9 mouse cellular contexts compared by ENCODE assay signal in genomic region chr8:84981644-84982498, GRCm38 (mm10). TPM values are rescaled to one million over a fixed set of nuclear protein-coding genes. Genes with fewer than 3 reads are reported as not detected.
A peak's percentile ranks its signal among the peaks of the same experiment; 100 is the strongest.
DNase-seq lines count a peak whose midpoint lies in the region; ATAC-seq lines count a peak whose summit lies in the region.
"Had no signal": no experiment of that assay in that cellular context is flagged by ENCODE, and none has a peak within 500 bp of the region (broad histone marks: within the 10 kb centered on the region; RNA-seq: fewer than 3 reads in every experiment).

No protein-coding gene starts in this region.

- peak overlapping the region; percentile 39; the same call in 1 of the 2 replicates for H3K27ac ChIP-seq in brown adipose tissue, adult 24 weeks (replicated peaks; ENCODE audit: low read depth, low read length)
- peak overlapping the region; percentile 87 for H3K27ac ChIP-seq in kidney, embryonic 16.5 days (ENCODE audit: low read length)
- peak overlapping the region; percentile 92 for H3K27ac ChIP-seq in macrophage
- H3K27ac ChIP-seq in midbrain, embryonic 15.5 days: no peak overlapping the region
- H3K27ac ChIP-seq: liver, embryonic 14.5 days had no signal

- no peak overlapping the region for H3K4me2 ChIP-seq in kidney, embryonic 16.5 days (replicated peaks; ENCODE audit: low read depth, low read length)
- H3K4me2 ChIP-seq in midbrain, embryonic 15.5 days: no peak overlapping the region

- H3K9ac ChIP-seq in kidney, embryonic 16.5 days (replicated peaks; ENCODE audit: low read length): peak overlapping the region; percentile 23; the same call in 1 of the 2 replicates
- H3K9ac ChIP-seq in midbrain, embryonic 15.5 days: no peak overlapping the region

- WGBS in kidney, embryonic 16.5 days: 70% methylated on average over 15 of the region's 15 CpGs
- WGBS in macrophage (ENCODE audit: missing documents): 26% methylated on average over 15 of the region's 15 CpGs
- 87% methylated on average over 15 of the region's 15 CpGs for WGBS in midbrain, embryonic 15.5 days

- H3K36me3 ChIP-seq in kidney, embryonic 16.5 days (ENCODE audit: insufficient read depth, low read length): no peaks in the 10 kb centered on the region
- no peaks in the 10 kb centered on the region for H3K36me3 ChIP-seq in macrophage (ENCODE audit: inconsistent target)
- no peaks in the 10 kb centered on the region for H3K36me3 ChIP-seq in midbrain, embryonic 15.5 days (replicated peaks)

- H3K4me1 ChIP-seq in brown adipose tissue, adult 24 weeks (ENCODE audit: control insufficient read depth, insufficient read depth, insufficient read length, low read length): peaks cover 16% of the 10 kb centered on the region
- H3K4me1 ChIP-seq in kidney, embryonic 16.5 days (ENCODE audit: insufficient read depth, low read length): peaks cover 82% of the 10 kb centered on the region
- peaks cover 67% of the 10 kb centered on the region for H3K4me1 ChIP-seq in midbrain, embryonic 15.5 days

- H3K9me3 ChIP-seq in kidney, embryonic 16.5 days (ENCODE audit: low read length): no peaks in the 10 kb centered on the region
- H3K9me3 ChIP-seq in midbrain, embryonic 15.5 days: no peaks in the 10 kb centered on the region

- ATAC-seq in kidney, embryonic 16.5 days (ENCODE audit: low FRiP score, low TSS enrichment): no peak
- ATAC-seq in midbrain, embryonic 15.5 days (replicated peaks): no peak

- peak; percentile 79 for DNase-seq in layer of hippocampus, adult 9-11 months
- no peak for DNase-seq in layer of hippocampus, postnatal 25 days (ENCODE audit: extremely low spot score in 1 of 2, low spot score in 1 of 2)
- DNase-seq in adrenal gland, postnatal 25 days: no peak
- no peak for DNase-seq in cerebellum, adult 11 months

- H3K79me2 ChIP-seq in macrophage (ENCODE audit: inconsistent target): peaks cover 15% of the 10 kb centered on the region

- no peak overlapping the region for H3K4me3 ChIP-seq in brown adipose tissue, adult 24 weeks (ENCODE audit: insufficient read depth, low read depth, low read length)
- H3K4me3 ChIP-seq in kidney, embryonic 16.5 days (ENCODE audit: low read length): no peak overlapping the region
- H3K4me3 ChIP-seq in macrophage (ENCODE audit: inconsistent target): no peak overlapping the region
- H3K4me3 ChIP-seq in midbrain, embryonic 15.5 days: no peak overlapping the region

- H3K27me3 ChIP-seq in kidney, embryonic 16.5 days (ENCODE audit: insufficient read depth, low read length): no peaks in the 10 kb centered on the region
- peaks cover 29% of the 10 kb centered on the region for H3K27me3 ChIP-seq in midbrain, embryonic 15.5 days (replicated peaks)

RNA-seq across cellular contexts. Expression of gene Junb, which starts 3.4 kb away (rescaled TPM):
- total RNA-seq in layer of hippocampus, postnatal 25 days (2021): 10 to 100 TPM; 67.9 to 68.8 TPM
- 15.4 and 47.7 TPM in 2 replicates for polyA plus RNA-seq in brown adipose tissue, adult 24 weeks (2012; ENCODE audit: insufficient read depth, insufficient read length, missing spikeins)
- 8.3 and 11.7 TPM in 2 replicates for polyA plus RNA-seq in kidney, embryonic 16.5 days (2015; fragmentation: Nextera tagmentation; extraction: Ambion mirVana)
- 100 to 1,000 TPM in 24 of 26 experiments, 10 to 100 TPM in 2; 60.1 to 756 (median 302) TPM for total RNA-seq in macrophage (2018; cell fraction: chromatin; rRNA removed)
- total RNA-seq in macrophage (2018; cell fraction: cytosol; rRNA removed): 1,000 to 10,000 TPM in 5 of 26 experiments, 100 to 1,000 TPM in 19, 10 to 100 TPM in 2; 75.1 to 1,747 (median 592) TPM
- total RNA-seq in macrophage (2018; cell fraction: nucleus; rRNA removed): 1,000 to 10,000 TPM in 7 of 26 experiments, 100 to 1,000 TPM in 18, 10 to 100 TPM in 1; 66.0 to 1,515 (median 743) TPM
- polyA plus RNA-seq in macrophage (2018): 26.1 to 86.4 TPM (median 61.3 TPM) in 3 replicates
- polyA plus RNA-seq in midbrain, embryonic 15.5 days (2015; fragmentation: Nextera tagmentation; extraction: Ambion mirVana): 5.5 and 6.8 TPM in 2 replicates
- total RNA-seq in adrenal gland, postnatal 25 days (2021): 32.8 and 33.2 TPM in 2 replicates

RNA-seq across cellular contexts. Expression of gene Hook2, which starts 8.5 kb away (rescaled TPM):
- 1 to 10 TPM; 7.6 to 9.3 TPM for total RNA-seq in layer of hippocampus, postnatal 25 days (2021)
- 1.1 and 1.6 TPM in 2 replicates for polyA plus RNA-seq in brown adipose tissue, adult 24 weeks (2012; ENCODE audit: insufficient read depth, insufficient read length, missing spikeins)
- polyA plus RNA-seq in kidney, embryonic 16.5 days (2015; fragmentation: Nextera tagmentation; extraction: Ambion mirVana): 34.8 and 35.2 TPM in 2 replicates
- 10 to 100 TPM; 31.8 to 96.7 (median 63.1) TPM for total RNA-seq in macrophage (2018; cell fraction: chromatin; rRNA removed)
- 10 to 100 TPM in 9 of 26 experiments, 1 to 10 TPM in 17; 6.0 to 14.1 (median 8.5) TPM for total RNA-seq in macrophage (2018; cell fraction: cytosol; rRNA removed)
- 10 to 100 TPM in 25 of 26 experiments, 1 to 10 TPM in 1; 9.9 to 41.4 (median 24.7) TPM for total RNA-seq in macrophage (2018; cell fraction: nucleus; rRNA removed)
- polyA plus RNA-seq in macrophage (2018): 4.9 to 10.9 TPM (median 6.1 TPM) in 3 replicates
- polyA plus RNA-seq in midbrain, embryonic 15.5 days (2015; fragmentation: Nextera tagmentation; extraction: Ambion mirVana): 38.9 and 41.1 TPM in 2 replicates
- 7.7 and 10.8 TPM in 2 replicates for total RNA-seq in adrenal gland, postnatal 25 days (2021)

RNA-seq across cellular contexts. Expression of gene Rnaseh2a, which starts 12.3 kb away (rescaled TPM):
- 10 to 100 TPM; 37.1 to 41.5 TPM for total RNA-seq in layer of hippocampus, postnatal 25 days (2021)
- 26.6 and 28.5 TPM in 2 replicates for polyA plus RNA-seq in brown adipose tissue, adult 24 weeks (2012; ENCODE audit: insufficient read depth, insufficient read length, missing spikeins)
- polyA plus RNA-seq in kidney, embryonic 16.5 days (2015; fragmentation: Nextera tagmentation; extraction: Ambion mirVana): 137 and 138 TPM in 2 replicates
- total RNA-seq in macrophage (2018; cell fraction: chromatin; rRNA removed): 10 to 100 TPM in 19 of 26 experiments, 1 to 10 TPM in 7; 3.0 to 44.7 (median 19.1) TPM
- 10 to 100 TPM; 26.6 to 53.3 (median 36.5) TPM for total RNA-seq in macrophage (2018; cell fraction: cytosol; rRNA removed)
- total RNA-seq in macrophage (2018; cell fraction: nucleus; rRNA removed): 10 to 100 TPM in 24 of 26 experiments, 1 to 10 TPM in 2; 8.9 to 49.5 (median 24.1) TPM
- polyA plus RNA-seq in macrophage (2018): 15.9 to 39.3 TPM (median 26.2 TPM) in 3 replicates
- polyA plus RNA-seq in midbrain, embryonic 15.5 days (2015; fragmentation: Nextera tagmentation; extraction: Ambion mirVana): 54.2 and 54.7 TPM in 2 replicates
- total RNA-seq in adrenal gland, postnatal 25 days (2021): 101 and 159 TPM in 2 replicates

RNA-seq across cellular contexts. Expression of gene Prdx2, which starts 12.5 kb away (rescaled TPM):
- 100 to 1,000 TPM; 335 to 353 TPM for total RNA-seq in layer of hippocampus, postnatal 25 days (2021)
- 387 and 425 TPM in 2 replicates for polyA plus RNA-seq in brown adipose tissue, adult 24 weeks (2012; ENCODE audit: insufficient read depth, insufficient read length, missing spikeins)
- polyA plus RNA-seq in kidney, embryonic 16.5 days (2015; fragmentation: Nextera tagmentation; extraction: Ambion mirVana): 810 and 819 TPM in 2 replicates
- total RNA-seq in macrophage (2018; cell fraction: chromatin; rRNA removed): 10 to 100 TPM in 17 of 26 experiments, 1 to 10 TPM in 9; 2.5 to 77.4 (median 20.3) TPM
- total RNA-seq in macrophage (2018; cell fraction: cytosol; rRNA removed): 100 to 1,000 TPM; 154 to 304 (median 217) TPM
- total RNA-seq in macrophage (2018; cell fraction: nucleus; rRNA removed): 100 to 1,000 TPM in 6 of 26 experiments, 10 to 100 TPM in 20; 17.7 to 152 (median 72.0) TPM
- 77.7 to 148 TPM (median 146 TPM) in 3 replicates for polyA plus RNA-seq in macrophage (2018)
- 1,276 and 1,344 TPM in 2 replicates for polyA plus RNA-seq in midbrain, embryonic 15.5 days (2015; fragmentation: Nextera tagmentation; extraction: Ambion mirVana)
- total RNA-seq in adrenal gland, postnatal 25 days (2021): 496 and 624 TPM in 2 replicates

RNA-seq across cellular contexts. Expression of gene Gm49661, which starts 12.6 kb away (rescaled TPM):
- total RNA-seq in layer of hippocampus, postnatal 25 days (2021): not detected
- polyA plus RNA-seq in brown adipose tissue, adult 24 weeks (2012; ENCODE audit: insufficient read depth, insufficient read length, missing spikeins): not detected in 2 replicates
- polyA plus RNA-seq in kidney, embryonic 16.5 days (2015; fragmentation: Nextera tagmentation; extraction: Ambion mirVana): not detected in 2 replicates
- not detected for total RNA-seq in macrophage (2018; cell fraction: chromatin; rRNA removed)
- total RNA-seq in macrophage (2018; cell fraction: cytosol; rRNA removed): not detected
- not detected for total RNA-seq in macrophage (2018; cell fraction: nucleus; rRNA removed)
- polyA plus RNA-seq in macrophage (2018): not detected in 3 replicates
- polyA plus RNA-seq in midbrain, embryonic 15.5 days (2015; fragmentation: Nextera tagmentation; extraction: Ambion mirVana): not detected in 2 replicates
- 4.4 TPM in 1 of 2 replicates, not detected in the other for total RNA-seq in adrenal gland, postnatal 25 days (2021)
- polyA plus RNA-seq: liver, embryonic 14.5 days had no signal
